Mouse (Mus musculus) embryonic fibroblast, embryonic 13.5 days (primary cell): ENCODE measurements around the gene Pgm2l1.

Experiments
- CTCF ChIP-seq: IDR thresholded peaks from 2 replicates; pipeline ENCODE4 v1.5.1; 2011; ENCODE audit warnings: mild to moderate bottlenecking, control low read depth, low read length, moderate library complexity, borderline replicate concordance; ENCODE audit not compliant: insufficient read depth
- POLR2A ChIP-seq: IDR thresholded peaks from 2 replicates; pipeline ENCODE4 v1.6.1; 2011; ENCODE audit warnings: low read depth, mild to moderate bottlenecking, control low read depth, low read length, moderate library complexity

GRCm38 (mm10) chr7:100317534-100317933 is 90.3 kb downstream of the Pgm2l1 start:
- TF ChIP-seq CTCF, result no peak
- no peak for TF ChIP-seq POLR2A
